Mouse (Mus musculus): ENCODE data around the gene Prss40. TPM values are rescaled to one million over a fixed set of nuclear protein-coding genes. Genes with fewer than 3 reads are reported as not detected.
"Not testable (repeated sequence)": the region's sequence is repeated elsewhere in the genome, so short reads cannot be mapped to it uniquely, and the experiment has no call there.

Prss40 gene
- polyA plus RNA-seq, 1 experiment from 2014 or later = not detected

- no peaks in the 10 kb centered on the region for H3K27me3 ChIP-seq (ENCODE audit: control insufficient read depth, insufficient read depth, low read length)
- no peaks in the 10 kb centered on the region for H3K9me3 ChIP-seq (ENCODE audit: control insufficient read depth, low read length)
- H3K36me3 ChIP-seq (ENCODE audit: control insufficient read depth, insufficient read depth, low read length) = no peaks in the 10 kb centered on the region
- H3K27ac ChIP-seq (replicated peaks; ENCODE audit: low read depth, low read length) = no peak overlapping the region
- no peak for DNase-seq
- ATAC-seq (ENCODE audit: low FRiP score, low TSS enrichment) = no peak
- WGBS = 83% methylated on average over 6 of the region's 6 CpGs
- H3K4me2 ChIP-seq (ENCODE audit: low read length) = no peak overlapping the region
- no peak overlapping the region for H3K4me3 ChIP-seq (replicated peaks; ENCODE audit: low read depth, low read length)
- H3K9ac ChIP-seq (replicated peaks; ENCODE audit: low read length) = no peak overlapping the region
- H3K4me1 ChIP-seq (ENCODE audit: control insufficient read depth, insufficient read depth, low read length) = no peaks in the 10 kb centered on the region
These were observed 38.4 kb downstream of the Prss40 start for GRCm38 (mm10) chr1:34522205-34522849.

GRCm38 (mm10) chr1:34518259-34518658 lies 42.5 kb downstream of the Prss40 start:
- Histone ChIP-seq H3K9ac (replicated peaks; ENCODE audit: low read length) (no peak overlapping the region), H3K4me2 (ENCODE audit: low read length) (no peak overlapping the region), H3K36me3 (ENCODE audit: control insufficient read depth, insufficient read depth, low read length) (no peaks in the 10 kb centered on the region), H3K9me3 (ENCODE audit: control insufficient read depth, low read length) (no peaks in the 10 kb centered on the region), H3K4me1 (ENCODE audit: control insufficient read depth, insufficient read depth, low read length) (no peaks in the 10 kb centered on the region), H3K27ac (replicated peaks; ENCODE audit: low read depth, low read length) (no peak overlapping the region), H3K27me3 (ENCODE audit: control insufficient read depth, insufficient read depth, low read length) (no peaks in the 10 kb centered on the region), H3K4me3 (replicated peaks; ENCODE audit: low read depth, low read length) (no peak overlapping the region)
- DNase-seq (no peak), ATAC-seq (ENCODE audit: low FRiP score, low TSS enrichment) (no peak)
- WGBS = 82% methylated on average over 1 of the region's 1 CpGs

- ATAC-seq (ENCODE audit: low FRiP score, low TSS enrichment); H3K9me3 ChIP-seq (ENCODE audit: control insufficient read depth, low read length); H3K27me3 ChIP-seq (ENCODE audit: control insufficient read depth, insufficient read depth, low read length); H3K4me3 ChIP-seq (replicated peaks; ENCODE audit: low read depth, low read length); DNase-seq; H3K9ac ChIP-seq (replicated peaks; ENCODE audit: low read length); H3K36me3 ChIP-seq (ENCODE audit: control insufficient read depth, insufficient read depth, low read length); H3K4me2 ChIP-seq (ENCODE audit: low read length); H3K4me1 ChIP-seq (ENCODE audit: control insufficient read depth, insufficient read depth, low read length); H3K27ac ChIP-seq (replicated peaks; ENCODE audit: low read depth, low read length): not testable (repeated sequence)
- WGBS = 72% methylated on average over 1 of the region's 1 CpGs
These were observed 42.9 kb downstream of the Prss40 start for GRCm38 (mm10) chr1:34517797-34518196.

- not testable (repeated sequence) for H3K4me3 ChIP-seq (replicated peaks; ENCODE audit: low read depth, low read length); H3K27ac ChIP-seq (replicated peaks; ENCODE audit: low read depth, low read length); H3K4me1 ChIP-seq (ENCODE audit: control insufficient read depth, insufficient read depth, low read length); H3K27me3 ChIP-seq (ENCODE audit: control insufficient read depth, insufficient read depth, low read length); H3K4me2 ChIP-seq (ENCODE audit: low read length); ATAC-seq (ENCODE audit: low FRiP score, low TSS enrichment); H3K9me3 ChIP-seq (ENCODE audit: control insufficient read depth, low read length); DNase-seq; H3K9ac ChIP-seq (replicated peaks; ENCODE audit: low read length); H3K36me3 ChIP-seq (ENCODE audit: control insufficient read depth, insufficient read depth, low read length)
- 68% methylated on average over 6 of the region's 6 CpGs for WGBS
These were observed 43.4 kb downstream of the Prss40 start for GRCm38 (mm10) chr1:34517297-34517696.

GRCm38 (mm10) chr1:34516595-34516994 lies 44.1 kb downstream of the Prss40 start:
- ATAC-seq (ENCODE audit: low FRiP score, low TSS enrichment) (no peak), DNase-seq (no peak)
- no peak overlapping the region for H3K4me3 ChIP-seq (replicated peaks; ENCODE audit: low read depth, low read length)
- H3K27ac ChIP-seq (replicated peaks; ENCODE audit: low read depth, low read length) = no peak overlapping the region
- WGBS = 56% methylated on average over 5 of the region's 5 CpGs
- H3K27me3 ChIP-seq (ENCODE audit: control insufficient read depth, insufficient read depth, low read length) = no peaks in the 10 kb centered on the region
- no peaks in the 10 kb centered on the region for H3K9me3 ChIP-seq (ENCODE audit: control insufficient read depth, low read length)
- H3K4me1 ChIP-seq (ENCODE audit: control insufficient read depth, insufficient read depth, low read length) = no peaks in the 10 kb centered on the region
- H3K4me2 ChIP-seq (ENCODE audit: low read length) = no peak overlapping the region
- no peaks in the 10 kb centered on the region for H3K36me3 ChIP-seq (ENCODE audit: control insufficient read depth, insufficient read depth, low read length)
- H3K9ac ChIP-seq (replicated peaks; ENCODE audit: low read length) = no peak overlapping the region

- Histone ChIP-seq H3K4me2 (ENCODE audit: low read length) (no peak overlapping the region), H3K9ac (replicated peaks; ENCODE audit: low read length) (no peak overlapping the region), H3K27me3 (ENCODE audit: control insufficient read depth, insufficient read depth, low read length) (no peaks in the 10 kb centered on the region), H3K36me3 (ENCODE audit: control insufficient read depth, insufficient read depth, low read length) (no peaks in the 10 kb centered on the region), H3K4me3 (replicated peaks; ENCODE audit: low read depth, low read length) (no peak overlapping the region), H3K9me3 (ENCODE audit: control insufficient read depth, low read length) (no peaks in the 10 kb centered on the region), H3K4me1 (ENCODE audit: control insufficient read depth, insufficient read depth, low read length) (no peaks in the 10 kb centered on the region), H3K27ac (replicated peaks; ENCODE audit: low read depth, low read length) (no peak overlapping the region)
- DNase-seq = no peak
- WGBS = 74% methylated on average over 4 of the region's 4 CpGs
- ATAC-seq (ENCODE audit: low FRiP score, low TSS enrichment) = no peak
These were observed 47.7 kb downstream of the Prss40 start for GRCm38 (mm10) chr1:34513068-34513467.

- H3K27me3 ChIP-seq (ENCODE audit: control insufficient read depth, insufficient read depth, low read length) = no peaks in the 10 kb centered on the region
- no peak for ATAC-seq (ENCODE audit: low FRiP score, low TSS enrichment)
These were observed 49.7 kb downstream of the Prss40 start for GRCm38 (mm10) chr1:34511027-34511426.

GRCm38 (mm10) chr1:34510575-34510981 lies 50.2 kb downstream of the Prss40 start:
- no peak for DNase-seq
- 10% methylated on average over 7 of the region's 7 CpGs for WGBS
- peak overlapping the region; percentile 2; the same call in 1 of the 2 replicates for H3K4me2 ChIP-seq (ENCODE audit: low read length)

More at GRCm38 (mm10) chr1:34511027-34511426, 49.7 kb downstream of the Prss40 start:
- Histone ChIP-seq H3K4me3 (replicated peaks; ENCODE audit: low read depth, low read length) (no peak overlapping the region), H3K36me3 (ENCODE audit: control insufficient read depth, insufficient read depth, low read length) (no peaks in the 10 kb centered on the region), H3K9ac (replicated peaks; ENCODE audit: low read length) (no peak overlapping the region), H3K27ac (replicated peaks; ENCODE audit: low read depth, low read length) (no peak overlapping the region), H3K9me3 (ENCODE audit: control insufficient read depth, low read length) (no peaks in the 10 kb centered on the region), H3K4me1 (ENCODE audit: control insufficient read depth, insufficient read depth, low read length) (no peaks in the 10 kb centered on the region), H3K4me2 (ENCODE audit: low read length) (no peak overlapping the region)
- WGBS = 6% methylated on average over 3 of the region's 3 CpGs
- DNase-seq = peak; percentile 61

GRCm38 (mm10) chr1:34507986-34508385 lies 52.8 kb downstream of the Prss40 start:
- Histone ChIP-seq H3K9ac (replicated peaks; ENCODE audit: low read length) (no peak overlapping the region), H3K4me2 (ENCODE audit: low read length) (no peak overlapping the region), H3K36me3 (ENCODE audit: control insufficient read depth, insufficient read depth, low read length) (no peaks in the 10 kb centered on the region), H3K4me1 (ENCODE audit: control insufficient read depth, insufficient read depth, low read length) (no peaks in the 10 kb centered on the region), H3K9me3 (ENCODE audit: control insufficient read depth, low read length) (no peaks in the 10 kb centered on the region), H3K4me3 (replicated peaks; ENCODE audit: low read depth, low read length) (no peak overlapping the region), H3K27me3 (ENCODE audit: control insufficient read depth, insufficient read depth, low read length) (no peaks in the 10 kb centered on the region), H3K27ac (replicated peaks; ENCODE audit: low read depth, low read length) (no peak overlapping the region)
- ATAC-seq (ENCODE audit: low FRiP score, low TSS enrichment) = no peak
- 69% methylated on average over 3 of the region's 3 CpGs for WGBS
- DNase-seq = no peak

More at GRCm38 (mm10) chr1:34510575-34510981, 50.2 kb downstream of the Prss40 start:
- Histone ChIP-seq H3K36me3 (ENCODE audit: control insufficient read depth, insufficient read depth, low read length) (no peaks in the 10 kb centered on the region), H3K27me3 (ENCODE audit: control insufficient read depth, insufficient read depth, low read length) (no peaks in the 10 kb centered on the region), H3K9ac (replicated peaks; ENCODE audit: low read length) (no peak overlapping the region), H3K4me3 (replicated peaks; ENCODE audit: low read depth, low read length) (no peak overlapping the region), H3K27ac (replicated peaks; ENCODE audit: low read depth, low read length) (no peak overlapping the region), H3K4me1 (ENCODE audit: control insufficient read depth, insufficient read depth, low read length) (no peaks in the 10 kb centered on the region), H3K9me3 (ENCODE audit: control insufficient read depth, low read length) (no peaks in the 10 kb centered on the region)
- ATAC-seq (ENCODE audit: low FRiP score, low TSS enrichment) = no peak

All from midbrain, embryonic 14.5 days (tissue).